In the genomic region with DNA sequence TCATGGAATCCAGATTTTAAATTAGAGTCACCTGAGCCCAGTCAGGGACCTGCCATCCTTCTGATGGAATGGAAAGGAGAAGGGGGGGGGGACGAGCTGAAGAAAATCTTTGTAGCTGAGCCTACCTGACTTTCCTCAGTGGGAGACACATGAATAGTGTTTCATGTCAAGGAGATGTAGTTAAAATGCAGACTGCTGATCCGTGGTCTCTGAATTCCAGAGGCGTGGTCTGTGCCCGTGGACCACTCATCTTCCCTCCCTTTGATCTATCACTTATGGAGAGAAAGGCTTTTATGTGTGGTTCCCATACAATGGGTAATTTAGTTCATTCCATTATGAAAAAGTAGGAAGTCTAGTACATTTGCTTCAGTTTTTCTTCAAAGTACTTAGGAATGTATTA, we compare ENCODE assay signal across 23 mouse cellular contexts.
DNase-seq lines count a peak whose midpoint lies in the region; ATAC-seq and TF ChIP-seq lines count a peak whose summit lies in the region.
"Had no signal": no experiment of that assay in that cellular context is flagged by ENCODE, and none has a peak within 500 bp of the region (broad histone marks: within the 10 kb centered on the region; RNA-seq: fewer than 3 reads in every experiment).

No protein-coding gene starts in this region.

- no peaks in the 10 kb centered on the region for H3K36me3 ChIP-seq in kidney, embryonic 16.5 days (ENCODE audit: insufficient read depth, low read length)
- H3K36me3 ChIP-seq in kidney, adult 2 months (ENCODE audit: control insufficient read depth, insufficient read depth, low read length) = no peaks in the 10 kb centered on the region
- H3K36me3 ChIP-seq in midbrain, embryonic 11.5 days (ENCODE audit: control insufficient read depth, insufficient read depth, low read length) = no peaks in the 10 kb centered on the region
- no peaks in the 10 kb centered on the region for H3K36me3 ChIP-seq in midbrain, postnatal 0 days (ENCODE audit: insufficient read depth, low read length)
- H3K36me3 ChIP-seq in midbrain, embryonic 15.5 days (replicated peaks) = no peaks in the 10 kb centered on the region
- no peaks in the 10 kb centered on the region for H3K36me3 ChIP-seq in midbrain, embryonic 14.5 days (ENCODE audit: control insufficient read depth, insufficient read depth, low read length)
- H3K36me3 ChIP-seq: G1E had no signal

- DNase-seq in kidney, adult 2 months = no peak
- DNase-seq in midbrain, embryonic 11.5 days (ENCODE audit: low spot score, missing footprints) = peak; percentile 73
- no peak for DNase-seq in midbrain, postnatal 0 days (ENCODE audit: low spot score)
- DNase-seq in midbrain, embryonic 14.5 days = no peak
- DNase-seq in brain, embryonic 14.5 days (ENCODE audit: low read depth) = peak; percentile 20
- DNase-seq in urinary bladder, postnatal 10 days (ENCODE audit: low spot score) = no peak
- DNase-seq: adrenal gland, adult 2 months; adrenal gland, adult 8-10 months; adrenal gland, postnatal 10 days; adrenal gland, postnatal 14 days; adrenal gland, postnatal 25 days; adrenal gland, postnatal 36 days; B cell, adult 2 months; cerebellum, adult 11 months; cerebellum, adult 11-12 months; cerebellum, adult 18-20 months had no signal

- no peak overlapping the region for H3K9ac ChIP-seq in kidney, embryonic 16.5 days (replicated peaks; ENCODE audit: low read length)
- H3K9ac ChIP-seq in midbrain, embryonic 11.5 days (ENCODE audit: low read length) = no peak overlapping the region
- no peak overlapping the region for H3K9ac ChIP-seq in midbrain, postnatal 0 days (replicated peaks; ENCODE audit: low read length, poor library complexity, severe bottlenecking)
- H3K9ac ChIP-seq in midbrain, embryonic 15.5 days = no peak overlapping the region
- no peak overlapping the region for H3K9ac ChIP-seq in midbrain, embryonic 14.5 days (replicated peaks; ENCODE audit: low read length)

- 39% methylated on average over 4 of the region's 4 CpGs for WGBS in kidney, embryonic 16.5 days
- WGBS in kidney, adult 2 months = 36% methylated on average over 4 of the region's 4 CpGs
- WGBS in midbrain, embryonic 11.5 days = 66% methylated on average over 4 of the region's 4 CpGs
- 44% methylated on average over 4 of the region's 4 CpGs for WGBS in midbrain, postnatal 0 days
- WGBS in midbrain, embryonic 15.5 days = 51% methylated on average over 4 of the region's 4 CpGs
- 53% methylated on average over 4 of the region's 4 CpGs for WGBS in midbrain, embryonic 14.5 days

- no peak for TF ChIP-seq CTCF in kidney, adult 2 months (conservative IDR thresholded peaks at IDR 0.05; ENCODE audit: insufficient read depth, insufficient read length, low read depth, low read length)
- no peak for TF ChIP-seq CTCF in midbrain, postnatal 0 days (IDR thresholded peaks at IDR 0.05)
- no peak for TF ChIP-seq CTCF in brain, embryonic 14.5 days (IDR thresholded peaks at IDR 0.05; ENCODE audit: borderline replicate concordance, extremely low read depth, insufficient read depth, insufficient read length)

- H3K4me2 ChIP-seq in kidney, embryonic 16.5 days (replicated peaks; ENCODE audit: low read depth, low read length) = no peak overlapping the region
- H3K4me2 ChIP-seq in midbrain, embryonic 11.5 days = no peak overlapping the region
- H3K4me2 ChIP-seq in midbrain, postnatal 0 days (ENCODE audit: low read depth, low read length, poor library complexity, severe bottlenecking) = no peak overlapping the region
- no peak overlapping the region for H3K4me2 ChIP-seq in midbrain, embryonic 15.5 days
- no peak overlapping the region for H3K4me2 ChIP-seq in midbrain, embryonic 14.5 days (ENCODE audit: low read length)

- no peak overlapping the region for H3K27ac ChIP-seq in kidney, embryonic 16.5 days (ENCODE audit: low read length)
- no peak overlapping the region for H3K27ac ChIP-seq in kidney, adult 2 months (ENCODE audit: insufficient read depth, low read depth, low read length)
- H3K27ac ChIP-seq in midbrain, embryonic 11.5 days (ENCODE audit: low read depth, low read length) = no peak overlapping the region
- H3K27ac ChIP-seq in midbrain, postnatal 0 days (ENCODE audit: low read depth, low read length) = no peak overlapping the region
- H3K27ac ChIP-seq in midbrain, embryonic 15.5 days = no peak overlapping the region
- H3K27ac ChIP-seq in midbrain, embryonic 14.5 days (replicated peaks; ENCODE audit: low read depth, low read length) = no peak overlapping the region

- TF ChIP-seq POLR2A in kidney, adult 2 months (IDR thresholded peaks at IDR 0.05; ENCODE audit: low read depth, low read length) = no peak
- no peak for TF ChIP-seq POLR2A in brain, embryonic 14.5 days (IDR thresholded peaks at IDR 0.05; ENCODE audit: borderline replicate concordance, extremely low read depth, insufficient read depth, insufficient read length, poor library complexity, severe bottlenecking)

- no peaks in the 10 kb centered on the region for H3K9me3 ChIP-seq in kidney, embryonic 16.5 days (ENCODE audit: low read length)
- no peaks in the 10 kb centered on the region for H3K9me3 ChIP-seq in midbrain, embryonic 11.5 days (ENCODE audit: control insufficient read depth, low read length)
- H3K9me3 ChIP-seq in midbrain, postnatal 0 days (ENCODE audit: low read length) = no peaks in the 10 kb centered on the region
- H3K9me3 ChIP-seq in midbrain, embryonic 15.5 days = no peaks in the 10 kb centered on the region
- H3K9me3 ChIP-seq in midbrain, embryonic 14.5 days (ENCODE audit: control insufficient read depth, low read length) = no peaks in the 10 kb centered on the region

- ATAC-seq in kidney, embryonic 16.5 days (ENCODE audit: low FRiP score, low TSS enrichment) = 0 out of 2 replicates have a peak, but pooled peaks have one; percentile 51
- ATAC-seq in midbrain, embryonic 11.5 days (ENCODE audit: low FRiP score) = no peak
- ATAC-seq in midbrain, postnatal 0 days (ENCODE audit: low FRiP score) = no peak
- ATAC-seq in midbrain, embryonic 15.5 days (replicated peaks) = 0 out of 2 replicates have a peak, but pooled peaks have one; percentile 56
- no peak for ATAC-seq in midbrain, embryonic 14.5 days (ENCODE audit: low FRiP score, low TSS enrichment)
- ATAC-seq: activated CD4-positive, CD25-positive, alpha-beta regulatory T cell, adult 4 months; CD4-positive, CD25-positive, alpha-beta regulatory T cell, adult 4 months; Patski had no signal

- 0 out of 2 replicates have a peak, but pooled peaks cover 3% of the 10 kb centered on the region for H3K4me1 ChIP-seq in kidney, embryonic 16.5 days (ENCODE audit: insufficient read depth, low read length)
- H3K4me1 ChIP-seq in kidney, adult 2 months (ENCODE audit: control insufficient read depth, insufficient read depth, low read length) = no peaks in the 10 kb centered on the region
- no peaks in the 10 kb centered on the region for H3K4me1 ChIP-seq in midbrain, embryonic 11.5 days (ENCODE audit: control insufficient read depth, insufficient read depth, low read length)
- no peaks in the 10 kb centered on the region for H3K4me1 ChIP-seq in midbrain, postnatal 0 days (ENCODE audit: insufficient read depth, low read length)
- no peaks in the 10 kb centered on the region for H3K4me1 ChIP-seq in midbrain, embryonic 15.5 days
- H3K4me1 ChIP-seq in midbrain, embryonic 14.5 days (ENCODE audit: control insufficient read depth, insufficient read depth, low read length) = no peaks in the 10 kb centered on the region

- no peaks in the 10 kb centered on the region for H3K27me3 ChIP-seq in kidney, embryonic 16.5 days (ENCODE audit: insufficient read depth, low read length)
- no peaks in the 10 kb centered on the region for H3K27me3 ChIP-seq in kidney, adult 2 months (replicated peaks; ENCODE audit: control insufficient read depth, insufficient read depth, low read length)
- no peaks in the 10 kb centered on the region for H3K27me3 ChIP-seq in midbrain, embryonic 11.5 days (ENCODE audit: control insufficient read depth, insufficient read depth, low read length)
- no peaks in the 10 kb centered on the region for H3K27me3 ChIP-seq in midbrain, postnatal 0 days (ENCODE audit: insufficient read depth, low read length)
- H3K27me3 ChIP-seq in midbrain, embryonic 15.5 days (replicated peaks) = no peaks in the 10 kb centered on the region
- no peaks in the 10 kb centered on the region for H3K27me3 ChIP-seq in midbrain, embryonic 14.5 days (ENCODE audit: control insufficient read depth, insufficient read depth, low read length)
- H3K27me3 ChIP-seq: CH12.LX had no signal

- no peak overlapping the region for H3K4me3 ChIP-seq in kidney, embryonic 16.5 days (ENCODE audit: low read length)
- H3K4me3 ChIP-seq in kidney, adult 2 months (ENCODE audit: insufficient read depth, low read depth, low read length) = no peak overlapping the region
- no peak overlapping the region for H3K4me3 ChIP-seq in midbrain, embryonic 11.5 days (ENCODE audit: low read depth, low read length)
- H3K4me3 ChIP-seq in midbrain, postnatal 0 days (ENCODE audit: low read depth, low read length) = no peak overlapping the region
- no peak overlapping the region for H3K4me3 ChIP-seq in midbrain, embryonic 15.5 days
- no peak overlapping the region for H3K4me3 ChIP-seq in midbrain, embryonic 14.5 days (replicated peaks; ENCODE audit: low read depth, low read length)

Comparison
In these comparisons a context has a peak if more than half of its experiments do, and no peak if none do; other contexts are left out.
1. ATAC-seq: peak in kidney, embryonic 16.5 days (single experiment) and midbrain, embryonic 15.5 days (single experiment); none in midbrain, embryonic 11.5 days (single experiment), midbrain, postnatal 0 days (single experiment) and midbrain, embryonic 14.5 days (single experiment).
2. DNase-seq: peak in midbrain, embryonic 11.5 days (single experiment) and brain, embryonic 14.5 days (single experiment); none in kidney, adult 2 months (single experiment), midbrain, postnatal 0 days (single experiment), midbrain, embryonic 14.5 days (single experiment) and urinary bladder, postnatal 10 days (single experiment).